Mouse (Mus musculus) lung, postnatal 36 days (tissue): ENCODE results near the gene Lcp2.
A peak's percentile ranks its signal among the peaks of the same experiment; 100 is the strongest.

Source experiments
- DNase-seq: peaks from one replicate; pipeline ENCODE4 v3.0.0; 2022; ENCODE audit warnings: mixed read lengths

Gene Lcp2

DNA sequence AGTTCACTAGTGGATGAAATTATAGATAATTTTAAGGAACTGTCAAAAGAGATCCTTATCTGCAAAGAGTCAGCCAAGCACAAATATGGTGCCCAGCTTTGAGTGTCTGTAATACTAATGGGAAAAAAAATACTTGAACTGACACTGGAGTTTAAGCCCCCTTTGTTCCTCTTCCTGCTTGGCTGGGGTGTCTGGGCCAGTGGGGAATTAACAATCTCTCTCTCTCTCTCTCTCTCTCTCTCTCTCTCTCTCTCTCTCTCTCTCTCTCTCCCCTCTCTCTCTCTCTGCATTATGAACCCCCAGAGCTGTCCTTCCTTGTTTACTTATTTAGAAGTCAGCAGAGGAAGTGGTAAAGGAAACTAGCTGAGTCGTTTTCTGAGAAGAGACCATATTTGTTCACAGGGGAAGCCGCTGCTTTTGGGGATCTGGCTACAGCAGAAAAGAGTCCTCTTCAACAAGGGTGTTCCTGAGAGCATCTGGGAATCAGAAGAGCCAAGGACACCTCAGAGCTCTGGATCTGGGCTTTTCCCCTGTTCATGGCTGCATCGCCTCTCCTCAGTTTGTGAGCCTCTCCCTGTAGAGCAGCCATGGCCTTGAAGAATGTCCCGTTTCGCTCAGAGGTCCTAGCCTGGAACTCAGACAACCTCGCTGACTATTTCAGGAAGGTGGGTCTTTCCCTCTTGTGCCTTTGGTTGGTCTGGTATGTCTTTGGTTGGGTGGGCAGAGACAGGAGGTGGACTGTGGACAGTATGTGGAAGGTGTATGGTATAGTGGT is at the start of gene Lcp2:
TSS of gene Lcp2 (plus strand) at position 154 of the 775 bp plus-strand sequence.
- peak; percentile 43 for DNase-seq

GRCm38 (mm10) chr11:33998244-33998643 is 48.5 kb upstream of the Lcp2 start:
- DNase-seq, result no peak

GRCm38 (mm10) chr11:34000416-34000815 is 46.3 kb upstream of the Lcp2 start:
- DNase-seq, result no peak

DNA sequence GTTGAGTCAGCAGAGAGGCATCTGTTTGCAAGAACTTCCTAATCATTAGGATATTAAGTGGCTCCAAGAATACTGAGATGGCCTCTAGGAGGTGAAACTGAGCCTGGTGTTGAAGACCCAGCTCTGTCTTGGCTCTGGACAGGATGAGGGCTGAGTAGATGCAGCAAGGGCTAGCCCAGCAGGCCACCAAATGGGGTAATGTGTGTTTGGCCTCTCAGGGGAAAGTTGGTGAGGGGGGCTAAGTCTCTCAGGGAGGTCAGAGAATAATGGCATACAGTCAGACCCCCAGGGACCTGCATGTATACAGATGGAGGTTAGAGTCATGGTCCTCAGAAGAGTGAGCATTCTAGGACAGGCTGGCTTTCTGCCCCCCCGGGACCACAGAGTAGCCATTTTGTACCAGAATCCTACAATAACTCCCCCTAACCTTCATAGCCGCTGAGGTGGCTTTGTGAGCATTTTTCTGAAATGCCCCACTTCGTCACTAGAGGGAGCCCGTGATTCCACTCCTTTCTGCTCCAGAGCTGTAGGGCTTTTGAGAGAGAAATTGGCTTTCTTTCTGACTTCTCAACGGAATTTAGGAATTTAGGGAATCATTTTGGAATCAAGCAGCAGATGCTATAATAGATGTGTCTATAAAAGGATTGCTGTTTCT is 44.7 kb upstream of the Lcp2 start:
- DNase-seq, result peak; percentile 75

DNA sequence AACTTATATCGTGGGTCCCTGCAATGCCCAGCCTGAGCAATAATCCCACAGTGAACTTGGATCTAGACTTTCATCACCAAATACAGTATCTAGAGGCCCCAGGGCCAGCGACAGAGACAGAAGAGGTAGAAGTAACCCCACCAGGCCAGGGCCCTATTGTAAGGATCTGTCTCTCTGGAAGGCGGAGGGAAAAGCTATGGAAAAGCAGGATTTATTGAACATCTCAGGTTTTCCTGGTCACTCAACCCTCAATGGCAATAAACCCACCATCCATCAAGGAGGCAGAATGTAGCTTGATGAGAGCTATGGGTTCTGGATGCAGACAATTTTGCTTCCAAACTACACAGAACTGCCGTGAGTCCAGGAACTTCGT is 44.1 kb upstream of the Lcp2 start:
- DNase-seq, result no peak

DNA sequence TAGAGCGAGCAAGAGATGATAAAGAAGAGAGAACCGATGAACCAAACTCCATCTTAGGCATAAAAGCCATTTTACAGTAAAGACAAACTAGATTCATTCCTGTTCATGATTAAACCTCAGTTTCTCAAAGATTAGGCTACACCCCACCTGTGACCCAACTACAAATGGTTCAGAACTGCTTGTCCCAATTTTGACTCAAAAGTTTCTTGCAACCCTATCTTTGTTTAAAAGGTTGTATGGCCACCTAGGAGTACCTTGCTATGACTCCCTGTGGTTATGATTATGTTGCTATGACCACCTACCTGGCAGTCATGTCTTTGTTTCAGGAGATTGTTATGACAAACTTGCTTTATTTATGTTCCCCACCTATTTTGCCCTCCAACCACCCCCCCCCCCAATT is 39.1 kb upstream of the Lcp2 start:
- no peak for DNase-seq

- peak; percentile 43 for DNase-seq
These were observed 38.5 kb upstream of the Lcp2 start for GRCm38 (mm10) chr11:34008214-34008613.

GRCm38 (mm10) chr11:34008702-34009101 is 38.0 kb upstream of the Lcp2 start:
- peak; percentile 81 for DNase-seq

DNA sequence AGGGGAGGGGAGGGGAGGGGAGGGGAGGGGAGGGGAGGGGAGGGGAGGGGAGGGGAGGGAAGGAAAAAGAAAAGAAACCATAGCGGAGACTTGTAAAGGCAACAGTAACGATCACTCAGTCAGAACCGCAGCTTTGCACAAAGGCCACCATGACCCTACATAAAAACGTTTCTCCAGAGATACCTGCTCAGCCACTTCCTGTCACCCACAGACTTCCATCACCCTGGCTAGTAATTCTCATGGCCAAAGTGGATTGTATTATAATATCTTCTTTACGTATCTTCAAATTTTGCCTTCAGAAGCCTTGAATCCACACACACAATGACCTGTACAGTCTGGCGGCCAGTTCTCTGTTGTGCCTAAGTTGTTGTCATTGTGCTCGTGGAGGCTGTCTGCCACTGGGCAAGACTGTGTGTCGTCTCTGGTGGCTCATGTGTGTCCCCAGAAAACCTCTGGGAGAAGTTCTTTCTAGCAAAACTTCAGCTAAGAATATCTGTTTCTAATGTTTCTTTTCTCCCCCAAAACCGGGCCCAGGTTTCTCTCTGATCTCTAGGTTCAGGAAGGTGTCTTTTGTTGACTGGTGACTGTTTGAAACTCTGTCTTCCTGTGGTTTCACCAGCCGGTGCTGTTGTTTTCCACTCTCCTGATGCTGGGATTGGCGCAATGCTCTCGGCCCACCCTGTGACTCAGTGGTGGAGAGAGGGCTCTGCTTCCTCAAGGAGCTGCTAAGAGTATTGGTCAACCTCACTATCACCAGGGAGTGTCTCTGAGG is 37.2 kb upstream of the Lcp2 start:
- peak; percentile 44 for DNase-seq

DNA sequence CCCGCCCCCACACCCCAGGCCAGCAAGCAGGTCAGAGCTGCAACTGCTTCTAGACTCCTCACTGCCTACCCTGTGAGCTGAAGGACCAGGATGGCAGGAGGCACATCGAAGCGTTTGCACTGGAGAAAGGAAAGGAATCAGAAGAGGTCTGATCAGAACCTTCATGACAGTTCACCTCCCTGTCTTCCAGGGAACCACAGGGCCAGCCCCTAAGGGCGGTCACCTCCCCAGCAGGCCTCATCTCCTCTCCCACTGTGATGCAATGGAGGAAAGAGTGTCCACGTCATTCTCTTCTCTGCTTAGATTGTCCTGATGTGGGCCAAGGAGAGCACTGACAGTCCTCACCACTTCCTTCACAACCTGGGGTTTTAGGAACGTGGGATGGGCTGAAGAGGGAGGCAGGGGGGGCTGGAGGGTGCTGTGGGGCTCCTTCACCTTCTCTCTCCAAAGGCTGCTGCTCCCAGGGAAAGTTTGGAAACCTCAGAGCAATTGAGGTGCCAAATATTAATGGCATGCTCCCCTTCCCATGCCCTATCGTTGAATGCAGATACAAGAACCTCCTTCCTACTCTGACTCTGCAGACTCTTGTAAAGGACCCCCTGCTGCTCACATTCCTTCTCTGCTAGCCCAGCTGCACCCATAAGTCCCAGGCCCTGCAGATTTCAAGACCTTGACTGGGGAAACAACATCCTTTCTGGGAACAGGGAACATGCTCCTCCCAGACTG is 36.4 kb upstream of the Lcp2 start:
- peak; percentile 55 for DNase-seq

GRCm38 (mm10) chr11:34010859-34011172 is 35.9 kb upstream of the Lcp2 start:
- peak; percentile 51 for DNase-seq

DNA sequence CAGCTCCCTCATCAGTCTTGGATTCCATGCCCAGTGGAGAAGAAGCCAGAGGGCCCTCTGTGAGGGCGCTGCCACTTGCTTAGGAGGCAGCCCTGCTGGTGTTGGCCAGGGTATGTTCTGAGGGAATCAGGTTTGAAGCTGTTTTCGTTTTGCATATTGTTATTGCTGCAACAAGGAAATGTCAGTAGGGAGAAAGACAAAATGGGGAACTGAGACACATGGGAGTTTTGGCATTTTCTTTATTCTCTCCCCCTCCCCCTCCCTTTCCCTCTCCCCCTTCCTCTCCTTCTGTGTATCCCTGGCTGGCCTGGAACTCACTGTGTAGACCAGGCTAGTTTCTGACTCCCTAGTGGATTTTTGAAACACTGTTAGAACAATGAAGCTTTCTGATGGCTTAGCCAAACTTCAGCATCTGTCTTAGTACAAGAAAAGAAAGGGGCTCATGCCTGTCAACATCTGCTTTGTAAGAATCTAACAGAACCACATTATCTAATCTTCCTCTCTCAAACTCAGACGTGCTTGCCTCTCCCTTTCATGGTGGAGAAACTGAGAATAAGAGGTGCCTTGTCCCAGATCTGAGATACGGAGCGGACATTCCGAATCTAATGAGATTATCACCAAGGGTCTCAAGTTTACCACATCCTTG is 34.6 kb upstream of the Lcp2 start:
- no peak for DNase-seq

GRCm38 (mm10) chr11:34025091-34025490 is 21.6 kb upstream of the Lcp2 start:
- DNase-seq, result no peak

- DNase-seq, result no peak
These were observed 17.1 kb upstream of the Lcp2 start for GRCm38 (mm10) chr11:34029658-34030057.

DNA sequence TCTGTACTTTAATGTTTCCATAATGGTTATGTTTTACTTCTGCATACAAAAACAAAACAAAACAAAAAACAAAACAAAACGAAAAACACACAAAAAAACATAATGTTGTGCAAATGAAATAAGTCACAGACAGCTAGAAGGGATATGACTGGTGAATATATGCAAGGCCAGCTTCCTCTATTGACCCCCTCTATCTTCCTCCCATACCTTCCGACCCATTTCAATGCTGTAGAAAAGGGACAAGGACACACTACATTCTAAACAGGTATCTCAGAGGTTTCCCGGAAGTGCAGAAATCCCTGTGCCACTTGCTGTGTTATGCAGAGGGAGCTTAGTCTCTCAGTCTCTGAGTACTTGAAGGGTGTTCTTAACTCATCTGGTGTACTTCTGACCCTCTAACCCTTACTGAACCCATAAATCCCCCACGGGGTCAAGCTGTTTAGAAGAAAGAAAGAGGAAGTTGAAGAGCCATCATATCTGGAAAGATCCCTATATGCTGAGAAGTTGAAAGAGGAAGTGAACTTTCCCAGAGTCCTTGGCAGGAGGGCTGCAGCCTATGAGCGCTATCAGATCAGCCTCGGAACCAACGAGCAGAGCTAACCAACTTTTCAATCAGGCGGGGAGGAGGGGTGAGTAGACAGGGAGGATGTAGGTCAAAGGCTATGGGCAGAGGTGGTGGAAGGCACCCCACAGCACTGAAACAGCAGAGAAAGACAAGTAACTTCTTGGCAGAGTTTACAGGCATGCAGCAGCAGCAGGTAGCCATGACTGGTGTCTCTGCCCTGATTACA is 15.5 kb upstream of the Lcp2 start:
- peak; percentile 77 for DNase-seq

- DNase-seq, result peak; percentile 45
These were observed 12.7 kb upstream of the Lcp2 start for GRCm38 (mm10) chr11:34034008-34034505.

GRCm38 (mm10) chr11:34034794-34035193 is 11.9 kb upstream of the Lcp2 start:
- no peak for DNase-seq

GRCm38 (mm10) chr11:34035909-34036658 is 10.6 kb upstream of the Lcp2 start:
- DNase-seq, result peak; percentile 46

GRCm38 (mm10) chr11:34040061-34040460 is 6.7 kb upstream of the Lcp2 start:
- no peak for DNase-seq

DNA sequence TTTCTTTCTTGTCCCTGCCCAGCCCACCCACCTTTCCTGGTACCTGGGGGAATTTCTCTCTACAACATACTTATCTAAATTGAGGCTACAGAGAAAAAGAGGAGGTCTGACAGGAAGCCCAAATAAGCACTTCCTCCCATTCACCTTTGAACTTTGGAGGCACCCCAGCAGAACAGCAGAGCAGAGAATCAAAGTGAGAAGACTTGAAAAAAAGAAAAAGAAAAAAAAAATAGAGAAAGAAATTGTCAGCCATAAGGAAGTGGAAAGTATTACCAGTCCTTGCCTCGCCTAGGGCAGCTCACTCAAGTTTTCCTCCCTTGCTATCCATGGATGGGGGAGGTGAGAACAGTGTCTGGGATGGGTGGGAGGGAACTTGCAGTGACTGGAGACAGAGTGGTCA is 3.9 kb upstream of the Lcp2 start:
- DNase-seq, result no peak

DNA sequence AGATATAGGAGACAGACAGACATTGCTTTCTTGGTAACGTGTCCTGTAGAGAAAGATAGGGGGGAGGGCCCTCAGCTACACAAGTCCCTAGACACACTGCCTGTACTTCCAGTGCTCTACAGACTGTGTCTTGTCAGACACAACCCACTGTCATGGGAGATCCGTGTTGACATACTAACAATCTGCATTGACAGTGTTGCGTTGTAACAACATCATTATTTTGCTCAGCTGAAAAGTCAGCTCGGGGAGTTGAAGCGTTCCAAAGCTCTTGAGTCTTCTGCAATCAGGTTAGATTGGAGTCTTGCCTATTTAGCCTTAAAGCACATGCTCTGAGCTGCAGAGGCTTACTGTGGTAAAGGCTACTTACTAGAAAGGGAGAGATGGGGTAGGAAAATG is 820 bp downstream of the Lcp2 start:
- DNase-seq, result no peak
